Mouse (Mus musculus) heart, postnatal 4 days (tissue): ENCODE measurements around the gene Eml2. TPM values are rescaled to one million over a fixed set of nuclear protein-coding genes. Genes with fewer than 3 reads are reported as not detected.
A peak's percentile ranks its signal among the peaks of the same experiment; 100 is the strongest.

Source experiments
- DNase-seq: peaks from one replicate; pipeline ENCODE4 v3.0.0; 2021
- microRNA-seq, 2 experiments: library from miRNA; unstranded; fragments of <30 nt; microRNA quantifications; one replicate each; pipeline ENCODE4 v1.2.0; 2021 to 2022
- total RNA-seq, 2 experiments: library from RNA; stranded (reverse); gene quantifications; 2 replicates each; pipeline ENCODE4 v1.2.3; 2021

The Eml2 gene
- total RNA-seq, 2 experiments from 2014 or later = 70.6 to 77.3 TPM

DNA sequence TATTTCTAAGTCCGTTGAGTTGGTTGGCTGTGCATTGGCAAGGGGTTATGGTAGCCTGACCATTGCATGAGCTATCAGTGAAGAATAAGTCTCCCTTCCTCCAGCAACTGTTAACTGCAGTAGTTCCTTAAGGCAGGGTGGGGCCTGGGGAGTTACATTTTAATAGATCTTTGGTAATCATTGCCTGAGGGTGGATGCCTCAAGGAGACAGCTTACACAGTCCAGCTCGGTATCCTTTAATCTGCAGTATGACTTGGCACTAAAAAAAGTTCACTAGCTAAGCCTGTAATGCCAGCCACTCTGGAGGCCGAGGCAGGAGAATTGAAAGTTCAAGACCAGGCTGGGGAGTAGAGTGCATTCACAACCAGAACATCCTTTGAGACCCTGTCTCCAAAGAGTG lies 55.6 kb downstream of the Eml2 start:
- DNase-seq = no peak

GRCm38 (mm10) chr7:19234652-19235051 lies 58.4 kb downstream of the Eml2 start:
- no peak for DNase-seq

- DNase-seq = no peak
These were observed 59.0 kb downstream of the Eml2 start for GRCm38 (mm10) chr7:19235092-19235671.

DNA sequence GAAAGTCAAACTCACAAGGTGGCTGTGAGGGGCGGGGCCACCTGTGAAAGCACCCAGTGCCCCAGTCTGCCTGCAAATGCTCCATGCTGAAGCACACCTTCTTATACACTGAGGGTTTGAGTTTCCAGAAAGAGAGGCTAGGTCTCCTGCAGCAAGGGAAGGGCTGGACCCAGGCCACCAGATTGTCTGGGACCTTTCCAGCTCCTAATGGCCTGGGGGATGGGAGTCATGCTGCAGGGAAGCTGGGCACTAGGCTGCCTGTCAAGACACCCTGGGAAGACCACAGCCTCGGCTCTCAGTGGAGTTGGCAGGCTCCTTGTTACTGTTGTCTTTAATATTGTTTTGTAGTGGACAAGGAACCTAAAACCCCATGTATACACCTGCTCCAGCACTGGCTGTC lies 60.2 kb downstream of the Eml2 start:
- DNase-seq = peak; percentile 60

DNA sequence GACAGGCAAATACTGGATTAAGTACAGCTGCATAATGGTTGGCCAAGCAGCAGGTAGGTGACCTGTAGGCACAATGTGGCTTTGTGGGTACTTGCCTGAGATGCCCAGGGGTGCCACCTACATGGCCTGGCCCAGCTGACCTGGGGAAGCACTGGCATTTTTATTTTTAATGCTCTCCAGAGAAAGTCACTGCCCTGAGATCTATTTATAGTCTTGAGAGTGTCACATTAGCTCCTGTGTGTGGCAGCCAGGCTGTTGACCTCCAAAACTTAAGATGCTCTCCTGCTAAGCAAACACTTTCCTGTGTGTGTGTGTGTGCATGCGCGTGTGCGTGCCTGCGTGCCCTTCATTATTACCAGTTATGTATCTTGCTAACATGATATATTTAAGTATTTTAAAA lies 62.1 kb downstream of the Eml2 start:
- DNase-seq = no peak

DNA sequence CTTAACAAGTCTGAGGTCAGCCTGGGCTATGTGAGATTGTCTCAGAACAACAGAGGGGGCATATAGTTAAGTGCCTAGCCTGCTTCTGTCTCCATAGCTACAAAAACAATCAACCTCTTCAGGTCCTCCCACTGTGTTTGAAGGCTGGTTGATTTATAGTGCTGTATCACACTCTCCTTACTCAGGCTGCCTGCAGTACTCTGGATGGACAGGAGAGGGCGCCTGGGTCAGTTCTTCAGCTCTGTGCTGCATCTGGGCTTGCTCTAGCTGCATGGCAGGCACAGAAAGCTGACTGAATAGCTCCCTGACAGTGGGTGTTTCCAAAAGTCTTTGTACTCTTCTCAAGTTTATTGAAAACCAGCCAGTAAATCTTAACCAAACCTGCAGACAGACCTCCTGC lies 63.2 kb downstream of the Eml2 start:
- DNase-seq = peak; percentile 95

- no peak for DNase-seq
These were observed 63.8 kb downstream of the Eml2 start for GRCm38 (mm10) chr7:19239986-19240385.

- no peak for DNase-seq
These were observed 64.8 kb downstream of the Eml2 start for GRCm38 (mm10) chr7:19240905-19241463.

DNA sequence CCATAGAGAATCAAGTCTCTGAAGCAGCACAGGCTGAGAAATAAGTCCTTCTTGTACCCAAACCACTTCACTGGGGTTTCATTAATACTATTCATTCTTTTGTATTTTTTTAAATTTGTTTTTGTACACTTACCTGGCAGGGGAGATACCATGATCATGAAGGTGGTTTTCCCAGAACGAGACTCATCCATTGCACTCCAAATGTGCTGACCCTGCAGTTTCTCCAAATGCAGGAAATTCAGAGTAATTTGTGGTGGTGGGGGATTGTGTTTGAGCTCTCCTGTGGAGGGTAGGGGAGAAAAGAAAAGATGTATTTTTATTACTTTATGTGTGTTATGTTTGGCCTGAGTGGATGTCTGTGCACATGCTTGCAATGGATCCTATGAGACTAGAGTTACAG lies 65.8 kb downstream of the Eml2 start:
- no peak for DNase-seq

DNA sequence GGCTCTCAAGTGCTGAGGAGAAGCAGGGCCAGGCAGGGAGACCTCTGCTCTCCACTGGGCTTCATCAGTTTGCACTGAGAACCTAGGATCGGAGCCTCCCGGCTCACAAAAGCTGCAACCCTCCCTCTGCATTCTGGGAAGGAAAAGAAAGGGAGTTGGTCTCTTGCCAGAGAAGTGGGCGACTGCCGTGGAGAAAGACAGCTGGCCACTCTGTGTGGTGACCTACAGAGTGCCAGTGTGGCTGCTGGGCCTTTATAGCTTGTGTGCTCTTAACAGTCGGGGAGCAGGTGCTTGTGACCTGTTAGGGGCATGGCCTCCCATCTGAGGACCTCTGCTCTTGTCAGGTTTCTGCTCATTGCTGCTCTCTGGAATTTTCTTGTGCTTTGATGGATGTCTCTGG lies 67.6 kb downstream of the Eml2 start:
- DNase-seq = no peak

- DNase-seq = no peak
These were observed 68.9 kb downstream of the Eml2 start for GRCm38 (mm10) chr7:19245083-19245482.

GRCm38 (mm10) chr7:19246855-19247254 lies 70.6 kb downstream of the Eml2 start:
- DNase-seq = no peak

- no peak for DNase-seq
These were observed 71.3 kb downstream of the Eml2 start for GRCm38 (mm10) chr7:19247511-19247910.

DNA sequence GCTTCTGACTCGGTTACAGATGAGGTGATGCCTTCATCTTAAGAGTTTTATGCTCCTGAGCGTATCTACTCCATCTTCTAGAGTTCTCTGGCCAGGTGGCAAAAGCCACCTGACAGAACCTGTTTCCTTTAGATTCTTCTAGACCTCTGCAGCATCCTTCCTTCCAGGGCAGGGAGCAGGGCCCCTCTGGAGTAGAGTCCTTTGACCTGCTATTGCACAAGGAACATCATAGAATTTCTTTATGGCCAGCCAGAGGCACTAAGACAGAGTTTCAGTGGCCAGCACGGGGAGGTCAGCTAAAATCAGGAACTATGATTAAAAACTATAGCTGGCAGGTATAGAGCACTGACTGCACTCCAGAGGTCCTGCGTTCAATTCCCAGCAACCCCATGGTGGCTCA lies 75.9 kb downstream of the Eml2 start:
- DNase-seq = no peak

DNA sequence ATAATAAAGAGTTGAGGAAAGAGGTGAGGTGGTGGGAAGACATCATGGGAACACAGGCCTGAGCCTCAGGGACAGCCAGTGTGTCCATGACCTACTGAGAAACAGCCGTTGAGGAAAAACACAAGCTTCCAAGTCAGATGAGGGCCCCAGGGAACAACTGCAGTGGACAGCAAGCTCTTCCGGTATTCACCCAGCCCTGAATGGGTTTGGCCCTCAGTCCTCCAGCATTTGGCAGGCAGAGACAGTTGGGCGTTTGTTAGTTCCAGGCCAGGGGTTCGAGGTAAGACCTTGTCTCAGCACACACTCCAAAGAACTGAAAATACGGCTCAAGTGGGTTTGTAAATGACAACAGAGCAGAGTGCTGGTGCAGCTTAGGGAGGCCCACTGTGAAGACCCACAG lies 77.2 kb downstream of the Eml2 start:
- DNase-seq = no peak

GRCm38 (mm10) chr7:19255395-19255794 lies 79.2 kb downstream of the Eml2 start:
- no peak for DNase-seq

Small RNA genes lying within 50 kb of the gene (microRNA-seq; reads per million reads assigned to microRNA genes)
- gene Mir330 = 786 to 842 reads per million in 2 experiments

Other genes with a start within 250 kb of the Eml2 start
- under 1 TPM in 1 of 2 experiments, not detected in 1; 0.23 TPM for gene Nanos2, start 189.0 kb upstream of the Eml2 start, total RNA-seq
- gene Mypop, start 185.2 kb upstream of the Eml2 start, total RNA-seq = 1 to 10 TPM; 1.4 to 1.5 TPM
- gene Irf2bp1, start 172.4 kb upstream of the Eml2 start, total RNA-seq = 10 to 100 TPM; 27.3 to 32.3 TPM
- not detected for gene Foxa3, start 152.9 kb upstream of the Eml2 start, total RNA-seq
- 10 to 100 TPM; 57.3 to 62.5 TPM for gene Sympk, start 152.0 kb upstream of the Eml2 start, total RNA-seq
- not detected for gene Rsph6a, start 121.7 kb upstream of the Eml2 start, total RNA-seq
- 10 to 100 TPM; 60.3 to 62.9 TPM for gene Dmwd, start 100.2 kb upstream of the Eml2 start, total RNA-seq
- gene Dmpk, start 92.6 kb upstream of the Eml2 start, total RNA-seq = 100 to 1,000 TPM; 188 to 201 TPM
- 10 to 100 TPM; 10.3 to 10.4 TPM for gene Six5, start 81.8 kb upstream of the Eml2 start, total RNA-seq
- under 1 TPM; 0.33 to 0.56 TPM for gene Gm4969, start 58.1 kb upstream of the Eml2 start, total RNA-seq
- gene Fbxo46, start 56.6 kb upstream of the Eml2 start, total RNA-seq = 1 to 10 TPM; 5.5 to 7.2 TPM
- gene Qpctl, start 27.1 kb upstream of the Eml2 start, total RNA-seq = 1 to 10 TPM; 6.9 to 7.7 TPM
- gene Snrpd2, start 26.7 kb upstream of the Eml2 start, total RNA-seq = 10 to 100 TPM; 95.2 to 99.9 TPM
- 1 to 10 TPM; 1.3 TPM for gene Gipr, start 10.3 kb upstream of the Eml2 start, total RNA-seq
- gene Gpr4, start 36.1 kb downstream of the Eml2 start, total RNA-seq = 1 to 10 TPM; 6.7 to 8.1 TPM
- 10 to 100 TPM; 54.7 to 60.0 TPM for gene Opa3, start 51.9 kb downstream of the Eml2 start, total RNA-seq
- gene Vasp, start 95.4 kb downstream of the Eml2 start, total RNA-seq = 100 to 1,000 TPM; 117 to 119 TPM
- gene Ppm1n, start 103.6 kb downstream of the Eml2 start, total RNA-seq = under 1 TPM in 1 of 2 experiments, not detected in 1; 0.26 TPM
- gene Rtn2, start 106.2 kb downstream of the Eml2 start, total RNA-seq = 10 to 100 TPM; 30.2 to 32.3 TPM
- gene Fosb, start 133.6 kb downstream of the Eml2 start, total RNA-seq = under 1 TPM; 0.52 to 0.86 TPM
- 10 to 100 TPM; 42.4 to 43.5 TPM for gene Ercc1, start 168.4 kb downstream of the Eml2 start, total RNA-seq
- gene Cd3eap, start 183.1 kb downstream of the Eml2 start, total RNA-seq = 1 to 10 TPM; 9.0 to 9.5 TPM
- 10 to 100 TPM; 39.0 to 47.2 TPM for gene Ppp1r13l, start 183.3 kb downstream of the Eml2 start, total RNA-seq
- 10 to 100 TPM; 13.8 to 18.6 TPM for gene Ercc2, start 205.6 kb downstream of the Eml2 start, total RNA-seq
- under 1 TPM; 0.33 to 0.36 TPM for gene Klc3, start 227.7 kb downstream of the Eml2 start, total RNA-seq
- 1,000 to 10,000 TPM; 2,784 to 3,078 TPM for gene Ckm, start 228.4 kb downstream of the Eml2 start, total RNA-seq